Mouse (Mus musculus) telencephalon, adult 2 months (tissue): ENCODE results near the gene Olfr618.
"Not testable (repeated sequence)": the region's sequence is repeated elsewhere in the genome, so short reads cannot be mapped to it uniquely, and the experiment has no call there.

Experiments used
- DNase-seq: peaks from one replicate; pipeline ENCODE4 v3.0.0-alpha.2; 2011; ENCODE audit warnings: low read depth, low spot score

Olfr618 gene

GRCm38 (mm10) chr7:103589803-103590202 lies at the start of gene Olfr618:
Gene Olfr618, plus strand, starts transcription at chr7:103590103.
- no peak for DNase-seq

GRCm38 (mm10) chr7:103542617-103543016 lies 47.3 kb upstream of the Olfr618 start, which contains the start of gene Olfr612:
Gene Olfr612, minus strand, starts transcription at chr7:103542717.
- not testable (repeated sequence) for DNase-seq

- DNase-seq: no peak
Observed at GRCm38 (mm10) chr7:103547774-103548173, 42.1 kb upstream of the Olfr618 start, which contains the start of gene Olfr613. Gene Olfr613, plus strand, starts transcription at chr7:103548074.

- DNase-seq: no peak
Observed at GRCm38 (mm10) chr7:103555779-103556178, 34.1 kb upstream of the Olfr618 start, which contains the start of gene Olfr615. Gene Olfr615, plus strand, starts transcription at chr7:103556079.

GRCm38 (mm10) chr7:103569043-103569442 lies 20.9 kb upstream of the Olfr618 start, which contains the start of gene Olfr616:
Gene Olfr616, minus strand, starts transcription at chr7:103569143.
- no peak for DNase-seq

- no peak for DNase-seq
Observed at GRCm38 (mm10) chr7:103572761-103573160, 17.1 kb upstream of the Olfr618 start, which contains the start of gene Olfr617. Gene Olfr617, plus strand, starts transcription at chr7:103573061.

GRCm38 (mm10) chr7:103600275-103600674 lies 10.4 kb downstream of the Olfr618 start, which contains the start of gene Olfr619:
Gene Olfr619, plus strand, starts transcription at chr7:103600575.
- no peak for DNase-seq

- no peak for DNase-seq
Observed at GRCm38 (mm10) chr7:103607425-103607824, 17.5 kb downstream of the Olfr618 start.

- DNase-seq: no peak
Observed at GRCm38 (mm10) chr7:103612434-103612833, 22.5 kb downstream of the Olfr618 start, which contains the start of gene Olfr620. Gene Olfr620, minus strand, starts transcription at chr7:103612534.

- DNase-seq: no peak
Observed at GRCm38 (mm10) chr7:103636795-103637194, 46.9 kb downstream of the Olfr618 start.

GRCm38 (mm10) chr7:103642602-103643001 lies 52.7 kb downstream of the Olfr618 start, which contains the start of gene Olfr622:
Gene Olfr622, minus strand, starts transcription at chr7:103642702.
- no peak for DNase-seq

- DNase-seq: no peak
Observed at GRCm38 (mm10) chr7:103644070-103644469, 54.2 kb downstream of the Olfr618 start.
